Mouse (Mus musculus) intestine, embryonic 14.5 days (tissue): Measurements from ENCODE around the gene Csnk2b. TPM values are rescaled to one million over a fixed set of nuclear protein-coding genes. Genes with fewer than 3 reads are reported as not detected.

Experiments
- ATAC-seq: fragments of 200-750 bp; cut with Nextera tagmentation; replicated peaks from 2 replicates; pipeline ENCODE4 v1.8.0; 2017; ENCODE audit warnings: low read depth, moderate number of reproducible peaks, moderate TSS enrichment, moderate library complexity; ENCODE audit not compliant: low FRiP score, low TSS enrichment
- DNase-seq: peaks from one replicate; pipeline ENCODE4 v3.0.0-alpha.2; 2018; ENCODE audit warnings: low spot score
- H3K27ac ChIP-seq: fragments of 300-500 bp; sonication (generic); 2 replicates; pipeline ENCODE4 v1.5.1; 2014; ENCODE audit warnings: low read depth, mild to moderate bottlenecking, control low read depth
- H3K27me3 ChIP-seq: fragments of 300-500 bp; sonication (generic); replicated peaks from 2 replicates; pipeline ENCODE4 v1.6.1; 2014; ENCODE audit warnings: low read length, control low read depth; ENCODE audit not compliant: control insufficient read depth, insufficient read depth
- H3K36me3 ChIP-seq: fragments of 300-500 bp; sonication (generic); 2 replicates; pipeline ENCODE4 v1.6.1; 2014; ENCODE audit warnings: low read length, control low read depth; ENCODE audit not compliant: control insufficient read depth, insufficient read depth
- H3K4me1 ChIP-seq: fragments of 300-500 bp; sonication (generic); replicated peaks from 2 replicates; pipeline ENCODE4 v1.6.1; 2014; ENCODE audit warnings: low read length, control low read depth, mixed read lengths; ENCODE audit not compliant: control insufficient read depth, insufficient read depth
- H3K4me2 ChIP-seq: fragments of 300-500 bp; sonication (generic); 2 replicates; pipeline ENCODE4 v1.6.1; 2014; ENCODE audit warnings: low read length
- H3K4me3 ChIP-seq: fragments of 300-500 bp; sonication (generic); 2 replicates; pipeline ENCODE4 v1.5.1; 2014; ENCODE audit warnings: low read depth, low read length, control low read depth, mixed read lengths
- H3K9ac ChIP-seq: fragments of 300-500 bp; sonication (generic); 2 replicates; pipeline ENCODE4 v1.6.1; 2014; ENCODE audit warnings: mild to moderate bottlenecking, low read length
- H3K9me3 ChIP-seq: fragments of 300-500 bp; sonication (generic); 2 replicates; pipeline ENCODE4 v1.6.1; 2016; ENCODE audit warnings: low read length, control low read depth; ENCODE audit not compliant: control insufficient read depth
- WGBS: fragments of 180-500 bp; shearing (Covaris S2); extraction: QIAGEN DNeasy Blood & Tissue Kit; methylation state at CpG from one replicate; pipeline ENCODE4 v1.1.7; 2014; 5-methylcytosine and 5-hydroxymethylcytosine counted together
- polyA plus RNA-seq: library from polyadenylated mRNA; unstranded; fragments of >200 nt; fragmentation: Nextera tagmentation; extraction: Ambion mirVana; gene quantifications from 2 replicates; pipeline ENCODE4 v1.2.1, GENCODE M21; 2014

Csnk2b gene
- polyA plus RNA-seq, 1 experiment from 2014 or later, result 286 TPM

DNA sequence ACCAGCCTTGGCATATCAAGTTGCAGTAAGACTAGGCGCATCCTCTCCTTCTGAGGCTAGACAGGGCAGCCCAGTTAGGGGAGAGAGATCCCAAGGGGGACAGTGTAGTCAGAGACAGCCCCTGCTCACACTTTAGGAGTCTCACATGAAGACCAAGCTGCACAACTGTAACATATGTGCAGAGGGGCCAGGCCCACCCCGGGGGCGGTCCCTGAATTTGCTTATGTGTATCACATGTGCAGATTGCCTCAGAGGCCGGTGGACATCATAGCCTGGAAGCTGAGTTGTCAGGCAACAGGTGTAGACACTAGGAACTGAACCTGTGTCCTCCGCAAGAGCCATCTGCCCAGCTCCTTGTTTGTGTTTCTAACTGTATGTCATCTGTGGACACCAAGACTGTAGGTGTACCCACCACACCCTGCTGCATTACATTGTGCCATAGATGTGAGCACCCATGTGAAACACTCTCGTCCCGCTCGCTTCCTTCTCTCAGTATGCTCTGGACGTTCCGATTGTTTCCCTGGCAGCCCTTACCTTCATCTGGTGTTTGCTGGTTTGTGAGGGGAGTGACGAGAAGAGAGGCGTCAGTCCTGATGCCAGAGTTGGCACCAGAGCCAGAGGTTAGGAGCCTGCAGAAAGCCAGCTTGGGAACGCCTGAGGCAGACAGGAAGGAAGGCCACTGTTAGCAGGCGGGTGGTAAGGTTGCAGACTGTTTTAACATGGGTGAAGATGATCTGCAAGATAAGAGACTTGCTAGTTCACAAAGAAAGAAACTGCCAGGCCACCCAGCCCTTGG is 29.3 kb downstream of the Csnk2b start:
- Histone ChIP-seq H3K27ac (no peak overlapping the region), H3K4me1 (peaks cover 11% of the 10 kb centered on the region; the same call in 1 of the 2 replicates), H3K4me2 (no peak overlapping the region), H3K4me3 (no peak overlapping the region), H3K9ac (no peak overlapping the region), H3K36me3 (peaks cover 60% of the 10 kb centered on the region), H3K9me3 (no peaks in the 10 kb centered on the region), H3K27me3 (no peaks in the 10 kb centered on the region)
- ATAC-seq, result no peak
- 87% methylated on average over 14 of the region's 14 CpGs for WGBS
- DNase-seq, result no peak

DNA sequence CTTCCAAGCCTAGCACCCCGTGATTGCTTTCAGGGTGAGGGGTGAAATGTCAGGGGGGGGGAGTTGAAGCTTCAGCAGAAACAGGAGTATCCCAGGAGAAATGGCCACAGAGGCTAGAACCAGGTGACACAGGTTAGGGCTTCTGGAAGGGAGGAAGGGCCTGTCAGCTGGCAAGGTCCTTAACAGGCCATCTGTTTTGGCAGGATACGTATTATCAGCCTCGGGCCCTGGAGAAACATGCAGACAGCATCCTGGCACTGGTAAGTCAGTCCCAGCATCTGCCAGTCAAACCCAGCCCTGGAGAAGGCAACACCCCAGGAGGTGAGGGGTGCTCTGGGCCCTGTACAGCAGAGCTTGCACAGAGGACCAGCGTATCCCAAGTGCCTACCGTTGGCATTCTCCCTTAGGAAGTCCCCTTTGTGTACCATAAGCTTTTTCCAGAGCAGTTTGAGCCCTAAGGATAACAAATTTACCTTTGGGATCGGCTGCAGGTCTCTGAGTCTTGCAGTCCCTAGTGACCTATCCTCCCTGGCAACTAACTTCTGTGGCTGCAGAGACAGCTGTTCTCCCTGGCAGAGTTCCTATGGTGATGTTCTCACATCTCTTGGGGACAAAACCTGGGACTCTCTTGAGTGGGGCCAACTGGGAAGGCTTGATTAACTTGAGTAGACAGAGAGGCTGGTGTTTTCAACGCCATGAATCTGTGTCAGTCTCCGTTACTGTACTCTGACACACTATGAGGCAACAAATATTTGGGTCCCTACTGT is 31.5 kb downstream of the Csnk2b start:
- 71% methylated on average over 8 of the region's 8 CpGs for WGBS
- H3K27ac ChIP-seq, result no peak overlapping the region

GRCm38 (mm10) chr17:35088825-35089644 is 32.8 kb downstream of the Csnk2b start, which contains the start of gene Abhd16a:
Abhd16a (plus strand) TSS chr17:35089263.
- peak within 1 kb of the TSS; percentile 98 for H3K27ac ChIP-seq
- peak; percentile 96 for ATAC-seq
- H3K4me2 ChIP-seq, result peak within 1 kb of the TSS; percentile 84

More for the DNA sequence above, 31.5 kb downstream of the Csnk2b start:
- DNase-seq (no peak), ATAC-seq (no peak)
- peaks cover 42% of the 10 kb centered on the region for H3K36me3 ChIP-seq
- H3K4me2 ChIP-seq, result peak overlapping the region; percentile 84
- H3K4me3 ChIP-seq, result peak overlapping the region; percentile 62
- no peaks in the 10 kb centered on the region for H3K9me3 ChIP-seq
- no peaks in the 10 kb centered on the region for H3K27me3 ChIP-seq
- H3K9ac ChIP-seq, result peak overlapping the region; percentile 89
- peaks cover 11% of the 10 kb centered on the region; the same call in 1 of the 2 replicates for H3K4me1 ChIP-seq

GRCm38 (mm10) chr17:35088151-35088550 is 33.7 kb downstream of the Csnk2b start:
- ATAC-seq (no peak), DNase-seq (no peak)
- Histone ChIP-seq H3K9ac (no peak overlapping the region), H3K27me3 (no peaks in the 10 kb centered on the region), H3K36me3 (peaks cover 22% of the 10 kb centered on the region), H3K9me3 (no peaks in the 10 kb centered on the region), H3K4me2 (no peak overlapping the region), H3K4me1 (peaks cover 11% of the 10 kb centered on the region; the same call in 1 of the 2 replicates), H3K27ac (no peak overlapping the region), H3K4me3 (no peak overlapping the region)
- WGBS, result 62% methylated on average over 2 of the region's 2 CpGs

More at GRCm38 (mm10) chr17:35088825-35089644, 32.8 kb downstream of the Csnk2b start, which contains the start of gene Abhd16a:
- Histone ChIP-seq H3K27me3 (no peaks in the 10 kb centered on the region), H3K9ac (peak within 1 kb of the TSS; percentile 89), H3K4me1 (peaks cover 11% of the 10 kb centered on the region; the same call in 1 of the 2 replicates), H3K4me3 (peak within 1 kb of the TSS; percentile 62), H3K9me3 (no peaks in the 10 kb centered on the region), H3K36me3 (peaks cover 29% of the 10 kb centered on the region)
- WGBS, result 4% methylated on average over 58 of the region's 67 CpGs
- DNase-seq, result peak; percentile 97

DNA sequence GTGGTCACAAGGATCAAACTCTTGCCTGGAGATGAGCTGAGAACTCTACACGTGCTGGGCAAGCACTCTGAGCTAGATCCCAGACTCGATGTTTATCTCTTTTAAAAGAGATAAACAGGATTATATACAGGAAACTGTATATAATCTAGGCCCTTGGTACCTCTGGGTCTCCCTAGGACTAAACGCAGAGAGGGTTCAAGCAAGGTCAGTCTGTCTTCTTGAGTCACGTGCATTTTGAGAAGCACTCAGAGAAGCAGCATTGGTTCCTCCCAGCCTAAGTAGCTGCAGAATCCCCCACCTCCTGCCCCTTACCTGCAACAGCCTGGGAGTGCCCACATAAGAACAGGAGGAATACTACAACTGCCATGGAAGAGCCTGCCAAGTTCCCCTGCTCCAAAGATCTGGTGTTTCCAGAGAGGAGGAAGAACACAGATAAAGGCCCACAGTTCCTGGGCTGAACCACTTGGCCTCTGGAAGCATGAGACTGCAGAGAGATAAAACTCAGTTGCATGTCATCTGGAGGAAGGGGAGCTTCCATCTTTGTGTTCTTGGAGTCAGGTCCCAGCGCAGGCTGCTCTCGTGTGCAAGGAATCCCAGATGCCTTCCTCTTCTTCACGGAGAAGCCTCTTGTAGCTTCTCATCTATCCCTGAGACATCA is 36.5 kb downstream of the Csnk2b start, which contains the start of gene Ly6g6f:
Gene Ly6g6f, minus strand, starts transcription at position 403 of the 658 bp plus-strand sequence.
- WGBS, result 67% methylated on average over 7 of the region's 7 CpGs
- no peaks in the 10 kb centered on the region for H3K9me3 ChIP-seq
- H3K4me1 ChIP-seq, result peaks cover 6% of the 10 kb centered on the region; the same call in 1 of the 2 replicates
- no peak within 1 kb of the TSS for H3K4me2 ChIP-seq
- H3K4me3 ChIP-seq, result no peak within 1 kb of the TSS
- DNase-seq (no peak), ATAC-seq (no peak)
- no peaks in the 10 kb centered on the region for H3K27me3 ChIP-seq
- no peaks in the 10 kb centered on the region for H3K36me3 ChIP-seq
- no peak within 1 kb of the TSS for H3K27ac ChIP-seq
- no peak within 1 kb of the TSS for H3K9ac ChIP-seq

DNA sequence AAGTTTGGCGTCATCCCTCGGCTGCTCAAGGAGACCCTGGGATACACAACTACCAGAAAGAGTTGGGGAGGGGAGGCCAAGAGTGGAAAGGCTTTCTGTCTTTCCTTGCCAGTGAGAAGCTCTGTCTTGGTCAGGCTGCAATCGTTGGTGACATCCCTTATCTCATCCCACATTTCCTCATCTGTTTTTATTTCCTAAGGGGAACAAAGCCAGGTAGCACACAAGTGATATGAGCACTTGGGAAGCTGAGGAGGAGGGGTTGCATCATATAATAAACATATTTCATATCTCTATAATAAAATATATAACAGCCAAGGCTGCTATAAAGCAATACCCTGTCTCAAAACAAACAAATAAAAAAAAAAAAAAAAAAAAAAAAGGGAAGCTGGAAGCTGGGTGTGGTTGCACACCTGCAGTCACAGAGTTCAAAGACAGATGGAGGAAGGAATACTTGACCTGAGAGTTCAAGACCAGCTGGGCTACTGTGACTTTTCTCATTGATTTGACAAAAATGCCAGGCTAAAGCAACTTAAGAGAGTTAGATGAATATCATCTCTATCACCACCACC is 37.8 kb downstream of the Csnk2b start:
- H3K9ac ChIP-seq, result no peak overlapping the region
- no peak overlapping the region for H3K4me2 ChIP-seq
- 73% methylated on average over 3 of the region's 3 CpGs for WGBS
- H3K36me3 ChIP-seq, result no peaks in the 10 kb centered on the region
- no peak for ATAC-seq
- DNase-seq, result no peak
- no peaks in the 10 kb centered on the region for H3K4me1 ChIP-seq
- no peak overlapping the region for H3K27ac ChIP-seq
- H3K4me3 ChIP-seq, result no peak overlapping the region
- H3K27me3 ChIP-seq, result no peaks in the 10 kb centered on the region
- no peaks in the 10 kb centered on the region for H3K9me3 ChIP-seq

- Histone ChIP-seq H3K9me3 (no peaks in the 10 kb centered on the region), H3K4me3 (no peak overlapping the region), H3K4me2 (no peak overlapping the region), H3K36me3 (no peaks in the 10 kb centered on the region), H3K9ac (no peak overlapping the region), H3K27me3 (no peaks in the 10 kb centered on the region), H3K4me1 (0 out of 2 replicates have a peak, but pooled peaks cover 2% of the 10 kb centered on the region), H3K27ac (no peak overlapping the region)
- WGBS, result 82% methylated on average over 16 of the region's 16 CpGs
- no peak for DNase-seq
- no peak for ATAC-seq
Observed at GRCm38 (mm10) chr17:35082841-35083576, 38.8 kb downstream of the Csnk2b start.
